Mouse (Mus musculus) kidney, postnatal 25 days (tissue): ENCODE data around the gene Acads.
A peak's percentile ranks its signal among the peaks of the same experiment; 100 is the strongest.

Source experiments
- DNase-seq, 2 experiments: peaks; one replicate each; pipeline ENCODE4 v3.0.0; 2021; ENCODE audit warnings: mixed read lengths in 2 of 2

Gene Acads

GRCm38 (mm10) chr5:115071096-115071901 lies 47.8 kb downstream of the Acads start:
- DNase-seq, result peak; percentile 47 to 63

DNA sequence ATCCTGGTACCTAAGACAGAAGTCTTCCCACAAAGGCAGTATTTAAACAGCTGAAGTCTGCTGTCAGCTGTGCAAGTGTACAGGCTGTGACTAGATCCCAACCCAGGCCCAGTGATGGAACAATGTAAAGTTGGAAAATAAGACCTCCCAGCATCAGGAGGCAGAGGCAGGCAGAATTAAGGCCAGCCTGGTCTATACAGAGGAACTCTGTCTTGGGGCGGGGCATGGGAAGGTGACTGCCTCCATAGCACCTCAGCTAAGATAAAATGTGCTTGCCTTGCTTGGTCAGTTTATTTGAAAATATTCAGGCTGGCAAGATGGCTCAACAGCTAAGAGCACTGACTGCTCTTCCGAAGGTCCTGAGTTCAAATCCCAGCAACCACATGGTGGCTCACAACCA lies 48.7 kb downstream of the Acads start:
- no peak for DNase-seq

DNA sequence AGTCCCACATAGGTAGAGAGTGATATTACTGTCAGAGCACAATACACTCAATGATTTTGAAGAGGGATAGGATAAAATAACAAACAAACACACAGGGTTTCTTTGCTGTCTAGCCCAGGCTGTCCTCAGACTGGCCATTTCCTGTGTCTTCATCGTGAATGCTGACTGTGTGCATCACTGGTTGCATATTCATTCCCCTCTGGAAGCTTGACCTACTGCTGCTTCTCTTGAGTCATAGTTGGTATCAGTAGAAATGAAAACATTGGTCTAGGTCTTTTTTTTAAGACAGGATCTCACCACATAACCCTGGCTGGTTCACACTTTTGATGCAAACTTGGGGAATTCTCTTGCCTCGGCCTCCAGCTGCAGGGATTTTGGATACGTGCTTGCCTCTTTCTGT lies 49.5 kb downstream of the Acads start:
- no peak for DNase-seq

- no peak for DNase-seq
Measured at GRCm38 (mm10) chr5:115068671-115069421, 50.3 kb downstream of the Acads start.

DNA sequence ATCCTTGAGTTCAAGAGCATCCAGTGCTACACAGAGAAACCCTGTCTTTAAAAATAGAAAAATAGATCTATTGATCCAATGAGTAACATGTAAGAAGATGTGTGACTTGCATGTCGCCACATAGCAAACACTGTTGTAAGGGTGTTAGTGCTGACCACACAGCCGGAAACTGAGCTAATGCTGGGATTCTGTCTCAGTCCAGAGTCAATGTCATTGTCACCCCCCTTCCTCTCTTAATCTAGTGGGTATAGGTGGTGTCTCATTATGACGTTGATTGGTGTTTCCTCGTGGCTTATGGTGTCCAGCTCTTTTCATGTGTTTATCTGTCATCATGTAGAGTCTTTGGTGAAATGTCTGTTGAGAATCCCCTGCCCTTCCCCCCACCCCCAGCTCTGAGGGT lies 52.9 kb downstream of the Acads start:
- no peak for DNase-seq

DNA sequence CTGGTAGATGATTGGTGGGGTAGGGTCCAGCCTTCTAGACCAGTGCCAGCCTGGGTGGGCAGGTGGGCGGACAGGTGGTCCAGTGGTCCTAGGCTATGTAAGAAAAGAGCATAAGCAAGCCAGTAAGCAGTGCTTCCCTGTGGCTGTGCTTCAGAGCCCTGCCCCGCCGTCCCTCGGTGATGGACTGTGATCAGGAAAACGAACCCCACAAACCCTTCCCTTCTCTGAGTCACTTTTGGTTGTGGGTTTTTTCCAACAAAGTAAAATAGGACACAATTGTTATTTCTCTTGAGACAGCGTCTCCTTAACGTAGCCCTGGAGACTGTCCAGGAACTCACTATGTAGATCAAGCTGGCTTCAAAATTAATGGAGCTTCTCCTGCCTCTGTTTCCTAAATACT lies 55.8 kb downstream of the Acads start:
- DNase-seq, result no peak

GRCm38 (mm10) chr5:115062566-115062965 lies 56.6 kb downstream of the Acads start:
- DNase-seq, result no peak

DNA sequence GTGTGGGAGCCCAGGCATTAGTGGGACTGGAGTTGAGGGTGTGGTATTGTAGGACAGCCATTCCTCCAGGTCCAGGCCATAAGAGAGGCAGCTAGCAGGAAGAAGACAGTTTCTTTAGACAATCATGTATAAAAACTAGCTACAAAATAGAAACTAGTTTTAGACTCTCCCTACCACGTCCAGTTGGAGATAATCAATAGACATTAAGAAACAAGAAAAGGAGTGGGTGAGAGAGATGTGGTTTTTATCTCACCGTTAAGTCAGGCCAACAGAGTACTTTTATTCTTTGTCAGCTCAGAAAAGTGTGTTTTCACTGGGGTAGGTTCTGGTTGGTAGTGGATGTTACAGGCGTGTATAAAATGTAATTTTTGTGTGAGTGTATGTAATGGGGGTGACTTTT lies 58.2 kb downstream of the Acads start:
- no peak for DNase-seq
